Mouse (Mus musculus): ENCODE results near the gene Rnps1.

The Rnps1 gene

GRCm38 (mm10) chr17:24470701-24471527, 56.5 kb downstream of the Rnps1 start:
- DNase-seq: peak; percentile 51

DNA sequence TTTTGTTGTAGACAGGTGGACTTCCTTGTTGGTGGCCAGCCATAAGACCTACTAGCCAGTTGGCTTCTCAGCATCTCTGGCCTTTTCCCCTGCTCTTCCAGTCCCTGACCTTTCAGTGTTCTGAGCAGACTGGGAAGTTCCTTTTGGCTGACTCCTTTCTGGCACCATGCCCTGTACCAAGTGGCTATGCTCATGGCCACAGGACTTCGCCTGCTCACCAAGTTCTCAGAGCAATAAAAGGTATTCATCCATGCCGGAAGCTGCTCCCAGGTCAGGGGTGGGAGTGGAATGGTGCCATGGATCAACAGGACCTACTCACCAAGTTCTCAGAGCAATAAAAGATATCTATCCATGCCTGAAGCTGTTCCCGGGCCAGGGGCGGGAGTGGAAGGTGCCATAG, 58.1 kb downstream of the Rnps1 start:
- DNase-seq: no peak

DNA sequence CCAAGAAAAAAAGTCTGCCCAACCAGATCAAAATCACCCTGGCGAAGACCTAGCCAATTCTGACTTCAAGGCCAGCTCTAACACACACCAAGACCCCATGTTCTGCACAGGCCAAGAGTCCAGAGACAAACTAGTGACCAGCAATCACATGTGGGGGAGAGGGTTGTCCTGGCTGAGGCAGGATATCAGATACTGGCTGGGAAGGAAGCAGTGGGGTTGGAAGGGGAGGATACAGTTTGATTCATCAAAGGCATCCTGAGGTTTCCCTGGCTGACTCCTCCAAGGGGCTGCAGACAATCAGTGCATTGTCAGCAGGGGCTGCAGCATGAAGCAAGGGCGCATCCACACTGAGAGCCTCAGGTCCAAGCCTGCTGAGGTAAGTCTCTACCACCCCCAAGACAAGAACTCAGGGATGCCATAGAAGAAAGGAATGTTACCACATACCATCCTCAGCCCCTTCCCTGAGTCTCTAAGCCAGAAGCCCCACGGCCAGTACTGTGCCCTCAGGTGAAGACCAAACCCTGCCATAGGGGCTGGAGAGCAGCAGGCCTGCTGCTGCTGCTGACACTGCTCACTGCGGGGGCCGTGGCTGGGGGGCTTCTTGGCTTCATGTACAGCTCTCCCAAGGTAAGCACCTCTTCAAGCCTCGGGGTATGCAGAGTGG, 59.4 kb downstream of the Rnps1 start, which contains the start of gene Bricd5:
TSS of gene Bricd5 (plus strand) at position 273 of the 664 bp plus-strand sequence.
- no peak for DNase-seq

DNA sequence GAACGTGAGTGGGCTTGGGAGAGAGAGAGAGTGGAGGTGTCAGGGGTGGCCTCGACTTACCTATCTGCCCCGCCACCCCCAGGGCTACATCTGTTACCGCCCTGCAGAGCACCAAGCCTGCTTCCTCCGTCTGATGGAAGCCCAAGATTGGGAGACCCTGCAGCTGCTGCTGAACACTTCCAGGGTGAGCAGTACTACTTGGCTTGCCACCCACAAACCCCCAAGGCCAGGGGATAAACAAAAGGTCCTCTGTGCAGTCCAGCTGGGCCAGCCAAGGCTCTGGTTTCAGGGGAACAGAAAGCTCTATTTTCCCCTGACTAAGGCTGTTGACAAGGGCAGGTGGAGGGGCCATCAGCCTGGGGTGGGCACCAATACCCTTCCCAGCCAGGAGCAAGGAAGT, 60.2 kb downstream of the Rnps1 start:
- peak; percentile 58 for DNase-seq

Data from right cerebral cortex, adult 18-20 months (tissue).